Mouse (Mus musculus) B cell, adult 67 days (primary cell): ENCODE data around the gene Tpmt. TPM values are rescaled to one million over a fixed set of nuclear protein-coding genes. Genes with fewer than 3 reads are reported as not detected.

Experiments used
- total RNA-seq, 2 experiments: library from RNA; stranded (reverse); gene quantifications; 4 replicates each; pipeline ENCODE4 v1.2.4; 2023

Gene Tpmt
- total RNA-seq: 1 to 10 TPM; 1.7 to 2.6 TPM

GRCm38 (mm10) chr13:47044617-47044947 is at the start of gene Tpmt:
Gene Tpmt, minus strand, starts transcription at chr13:47044737.

GRCm38 (mm10) chr13:47043030-47043680 is 1.4 kb downstream of the Tpmt start, which contains the start of gene Kdm1b:
Gene Kdm1b, plus strand, starts transcription at chr13:47043499.

GRCm38 (mm10) chr13:47014334-47015194 is 30.0 kb downstream of the Tpmt start, which contains the start of gene Nhlrc1:
Gene Nhlrc1, minus strand, starts transcription at chr13:47014850.

Other genes starting within 250 kb of the Tpmt start
- gene Kif13a, start 114.9 kb downstream of the Tpmt start, total RNA-seq: 1 to 10 TPM; 8.3 to 8.9 TPM
- gene Nhlrc1, start 29.9 kb downstream of the Tpmt start, total RNA-seq: under 1 TPM; 0.32 to 0.33 TPM
- 10 to 100 TPM; 21.4 to 23.1 TPM for gene Kdm1b, start 1.2 kb downstream of the Tpmt start, total RNA-seq
- 100 to 1,000 TPM; 127 to 129 TPM for gene Dek, start 61.5 kb upstream of the Tpmt start, total RNA-seq
- gene Rnf144b, start 77.9 kb upstream of the Tpmt start, total RNA-seq: 1 to 10 TPM in 1 of 2 experiments, under 1 TPM in 1; 0.95 to 1.6 TPM